Mouse (Mus musculus) hindbrain, postnatal 0 days (tissue): ENCODE measurements at regions not wholly inside any gene's neighbourhood (a gene's known extent, or its start where the extent isn't known, plus 50 kb on each side); places are given as distances from the start of the nearest gene placed in this dataset.

Experiments
- ATAC-seq: fragments of 200-750 bp; cut with Nextera tagmentation; 2 replicates; pipeline ENCODE4 v1.8.0; 2017; ENCODE audit warnings: mild to moderate bottlenecking, moderate TSS enrichment, moderate library complexity
- DNase-seq: peaks from one replicate; pipeline ENCODE4 v3.0.0-alpha.2; 2015; ENCODE audit warnings: low spot score
- H3K27ac ChIP-seq: fragments of 300-500 bp; sonication (generic); 2 replicates; pipeline ENCODE4 v1.5.1; 2014; ENCODE audit warnings: mild to moderate bottlenecking
- H3K27me3 ChIP-seq: fragments of 300-500 bp; sonication (generic); 2 replicates; pipeline ENCODE4 v1.6.1; 2014; ENCODE audit warnings: low read length, mixed read lengths; ENCODE audit not compliant: insufficient read depth
- H3K36me3 ChIP-seq: fragments of 300-500 bp; sonication (generic); 2 replicates; pipeline ENCODE4 v1.6.1; 2014; ENCODE audit warnings: low read length, mixed read lengths; ENCODE audit not compliant: insufficient read depth
- H3K4me1 ChIP-seq: fragments of 300-500 bp; sonication (generic); 2 replicates; pipeline ENCODE4 v1.6.1; 2014; ENCODE audit warnings: antibody characterized with exemption, low read length, mixed read lengths; ENCODE audit not compliant: insufficient read depth
- H3K4me2 ChIP-seq: fragments of 300-500 bp; sonication (generic); 2 replicates; pipeline ENCODE4 v1.6.1; 2014; ENCODE audit warnings: low read depth, mild to moderate bottlenecking, low read length, moderate library complexity, mixed read lengths
- H3K4me3 ChIP-seq: fragments of 300-500 bp; sonication (generic); 2 replicates; pipeline ENCODE4 v1.5.1; 2014; ENCODE audit warnings: low read length
- H3K9ac ChIP-seq: fragments of 300-500 bp; sonication (generic); replicated peaks from 2 replicates; pipeline ENCODE4 v1.6.1; 2014; ENCODE audit warnings: mild to moderate bottlenecking, low read length, moderate library complexity, mixed read lengths
- H3K9me3 ChIP-seq: fragments of 300-500 bp; sonication (generic); 2 replicates; pipeline ENCODE4 v1.6.1; 2016; ENCODE audit warnings: low read length, mixed read lengths
- CTCF ChIP-seq: IDR thresholded peaks from 2 replicates; pipeline ENCODE4 v1.5.1; 2016; ENCODE audit warnings: antibody characterized with exemption, control low read depth, low read depth
- WGBS: fragments of 180-500 bp; shearing (Covaris S2); extraction: QIAGEN DNeasy Blood & Tissue Kit; methylation state at CpG from one replicate; pipeline ENCODE4 v1.1.7; 2014; 5-methylcytosine and 5-hydroxymethylcytosine counted together

GRCm38 (mm10) chr11:117538732-117539131, 54.6 kb downstream of the Gm11733 start:
- no peak overlapping the region for H3K27ac ChIP-seq
- no peak for DNase-seq
- no peaks in the 10 kb centered on the region for H3K9me3 ChIP-seq
- no peak overlapping the region for H3K4me3 ChIP-seq
- ATAC-seq, result no peak
- no peaks in the 10 kb centered on the region for H3K27me3 ChIP-seq
- peaks cover 28% of the 10 kb centered on the region for H3K4me1 ChIP-seq
- no peak overlapping the region for H3K9ac ChIP-seq
- no peak for TF ChIP-seq CTCF
- H3K36me3 ChIP-seq, result no peaks in the 10 kb centered on the region
- WGBS, result 53% methylated on average over 5 of the region's 5 CpGs
- no peak overlapping the region for H3K4me2 ChIP-seq

- H3K27ac ChIP-seq, result peak overlapping the region; percentile 64
- DNase-seq (no peak), ATAC-seq (peak; percentile 28; the same call in 1 of the 2 replicates)
- no peaks in the 10 kb centered on the region for H3K36me3 ChIP-seq
- H3K4me2 ChIP-seq, result no peak overlapping the region
- H3K9ac ChIP-seq, result no peak overlapping the region
- WGBS, result 15% methylated on average over 5 of the region's 5 CpGs
- no peak overlapping the region for H3K4me3 ChIP-seq
- peaks cover 18% of the 10 kb centered on the region for H3K4me1 ChIP-seq
- no peak for TF ChIP-seq CTCF
- H3K27me3 ChIP-seq, result no peaks in the 10 kb centered on the region
- no peaks in the 10 kb centered on the region for H3K9me3 ChIP-seq
Observed at GRCm38 (mm10) chr11:117540609-117541008, 56.4 kb downstream of the Gm11733 start.

- Histone ChIP-seq H3K36me3 (no peaks in the 10 kb centered on the region), H3K4me2 (no peak overlapping the region), H3K27ac (peak overlapping the region; percentile 64), H3K4me3 (no peak overlapping the region), H3K9ac (no peak overlapping the region), H3K27me3 (no peaks in the 10 kb centered on the region), H3K9me3 (no peaks in the 10 kb centered on the region), H3K4me1 (peaks cover 18% of the 10 kb centered on the region)
- 3% methylated on average over 6 of the region's 6 CpGs for WGBS
- no peak for TF ChIP-seq CTCF
- DNase-seq, result peak; percentile 85
- ATAC-seq, result peak; percentile 73
Observed at GRCm38 (mm10) chr11:117541205-117541884, 57.2 kb downstream of the Gm11733 start.

GRCm38 (mm10) chr11:117543191-117543590, 59.0 kb downstream of the Gm11733 start:
- Histone ChIP-seq H3K4me3 (no peak overlapping the region), H3K9me3 (no peaks in the 10 kb centered on the region), H3K27me3 (no peaks in the 10 kb centered on the region), H3K36me3 (no peaks in the 10 kb centered on the region), H3K4me1 (peaks cover 18% of the 10 kb centered on the region), H3K9ac (no peak overlapping the region), H3K27ac (no peak overlapping the region), H3K4me2 (no peak overlapping the region)
- WGBS, result 38% methylated on average over 6 of the region's 6 CpGs
- ATAC-seq (no peak), DNase-seq (peak; percentile 18)
- TF ChIP-seq CTCF, result no peak

- 39% methylated on average over 6 of the region's 6 CpGs for WGBS
- Histone ChIP-seq H3K4me2 (no peak overlapping the region), H3K27ac (no peak overlapping the region), H3K27me3 (no peaks in the 10 kb centered on the region), H3K4me1 (peaks cover 18% of the 10 kb centered on the region), H3K36me3 (no peaks in the 10 kb centered on the region), H3K9me3 (no peaks in the 10 kb centered on the region), H3K4me3 (no peak overlapping the region), H3K9ac (no peak overlapping the region)
- TF ChIP-seq CTCF, result no peak
- DNase-seq (no peak), ATAC-seq (no peak)
Observed at GRCm38 (mm10) chr11:117544507-117544906, 60.3 kb downstream of the Gm11733 start.

- Histone ChIP-seq H3K27ac (no peak overlapping the region), H3K27me3 (no peaks in the 10 kb centered on the region), H3K4me3 (no peak overlapping the region), H3K4me2 (no peak overlapping the region), H3K36me3 (no peaks in the 10 kb centered on the region), H3K4me1 (peaks cover 18% of the 10 kb centered on the region), H3K9me3 (no peaks in the 10 kb centered on the region), H3K9ac (no peak overlapping the region)
- ATAC-seq (no peak), DNase-seq (no peak)
- TF ChIP-seq CTCF, result no peak
- WGBS, result 70% methylated on average over 3 of the region's 3 CpGs
Observed at GRCm38 (mm10) chr11:117544926-117545325, 60.8 kb downstream of the Gm11733 start.

GRCm38 (mm10) chr11:117551926-117552325, 67.8 kb downstream of the Gm11733 start:
- H3K36me3 ChIP-seq, result no peaks in the 10 kb centered on the region
- WGBS, result 51% methylated on average over 5 of the region's 5 CpGs
- no peak overlapping the region for H3K9ac ChIP-seq
- H3K9me3 ChIP-seq, result no peaks in the 10 kb centered on the region
- peak; percentile 79 for DNase-seq
- TF ChIP-seq CTCF, result no peak
- peak; percentile 82 for ATAC-seq
- H3K27ac ChIP-seq, result peak overlapping the region; percentile 45; the same call in 1 of the 2 replicates
- H3K4me3 ChIP-seq, result no peak overlapping the region
- peaks cover 14% of the 10 kb centered on the region; the same call in 1 of the 2 replicates for H3K4me1 ChIP-seq
- H3K4me2 ChIP-seq, result no peak overlapping the region
- H3K27me3 ChIP-seq, result no peaks in the 10 kb centered on the region
